Mouse (Mus musculus): ENCODE measurements around the gene 6030468B19Rik. TPM values are rescaled to one million over a fixed set of nuclear protein-coding genes. Genes with fewer than 3 reads are reported as not detected.

6030468B19Rik gene
- polyA plus RNA-seq, 1 experiment from 2014 or later = not detected

GRCm38 (mm10) chr11:117855975-117856374 lies 58.5 kb downstream of the 6030468B19Rik start:
- peaks cover 3% of the 10 kb centered on the region; the same call in 1 of the 2 replicates for H3K4me1 ChIP-seq
- H3K9me3 ChIP-seq = no peaks in the 10 kb centered on the region
- peaks cover 15% of the 10 kb centered on the region for H3K27me3 ChIP-seq (replicated peaks)
- ATAC-seq (replicated peaks) = no peak
- H3K4me3 ChIP-seq = no peak overlapping the region
- WGBS = 75% methylated on average over 1 of the region's 1 CpGs
- no peak overlapping the region for H3K27ac ChIP-seq
- no peak overlapping the region for H3K4me2 ChIP-seq
- no peaks in the 10 kb centered on the region for H3K36me3 ChIP-seq (replicated peaks)
- no peak overlapping the region for H3K9ac ChIP-seq

Other genes with a start within 250 kb of the 6030468B19Rik start
- 32.5 and 35.4 TPM in 2 replicates for gene Tnrc6c, start 143.4 kb upstream of the 6030468B19Rik start, polyA plus RNA-seq (2015; fragmentation: Nextera tagmentation; extraction: Ambion mirVana)
- 1.00 and 1.5 TPM in 2 replicates for gene Tmc8, start 15.6 kb upstream of the 6030468B19Rik start, polyA plus RNA-seq (2015; fragmentation: Nextera tagmentation; extraction: Ambion mirVana)
- 4.2 and 5.7 TPM in 2 replicates for gene Tmc6, start 15.5 kb upstream of the 6030468B19Rik start, polyA plus RNA-seq (2015; fragmentation: Nextera tagmentation; extraction: Ambion mirVana)
- 0.98 and 1.4 TPM in 2 replicates for gene Gm20708, start 12.0 kb downstream of the 6030468B19Rik start, polyA plus RNA-seq (2015; fragmentation: Nextera tagmentation; extraction: Ambion mirVana)
- gene Syngr2, start 12.0 kb downstream of the 6030468B19Rik start, polyA plus RNA-seq (2015; fragmentation: Nextera tagmentation; extraction: Ambion mirVana) = 15.8 and 18.4 TPM in 2 replicates
- 4.9 and 5.4 TPM in 2 replicates for gene Afmid, start 28.3 kb downstream of the 6030468B19Rik start, polyA plus RNA-seq (2015; fragmentation: Nextera tagmentation; extraction: Ambion mirVana)
- 15.3 and 19.7 TPM in 2 replicates for gene Tk1, start 28.4 kb downstream of the 6030468B19Rik start, polyA plus RNA-seq (2015; fragmentation: Nextera tagmentation; extraction: Ambion mirVana)
- gene Birc5, start 51.6 kb downstream of the 6030468B19Rik start, polyA plus RNA-seq (2015; fragmentation: Nextera tagmentation; extraction: Ambion mirVana) = 29.4 and 32.8 TPM in 2 replicates
- not detected in 2 replicates for gene Tmem235, start 63.1 kb downstream of the 6030468B19Rik start, polyA plus RNA-seq (2015; fragmentation: Nextera tagmentation; extraction: Ambion mirVana)
- 5.3 and 5.6 TPM in 2 replicates for gene Tha1, start 75.8 kb downstream of the 6030468B19Rik start, polyA plus RNA-seq (2015; fragmentation: Nextera tagmentation; extraction: Ambion mirVana)
- 8.7 and 8.9 TPM in 2 replicates for gene Socs3, start 172.4 kb downstream of the 6030468B19Rik start, polyA plus RNA-seq (2015; fragmentation: Nextera tagmentation; extraction: Ambion mirVana)
- 62.5 and 63.5 TPM in 2 replicates for gene Pgs1, start 188.6 kb downstream of the 6030468B19Rik start, polyA plus RNA-seq (2015; fragmentation: Nextera tagmentation; extraction: Ambion mirVana)

All from midbrain, embryonic 15.5 days (tissue).